Mouse (Mus musculus) olfactory bulb, adult 2 months (tissue): Measurements from ENCODE around the gene Schip1.

Experiments
- CTCF ChIP-seq: fragments of 200-500 bp; IDR thresholded peaks from 2 replicates; pipeline ENCODE4 v1.5.1; 2012; ENCODE audit warnings: low read depth, mild to moderate bottlenecking, low read length, moderate library complexity; ENCODE audit not compliant: insufficient read depth
- POLR2A ChIP-seq: fragments of 200-500 bp; IDR thresholded peaks from 2 replicates; pipeline ENCODE4 v1.6.1; 2012; ENCODE audit warnings: mild to moderate bottlenecking, low read depth, low read length, moderate library complexity; ENCODE audit not compliant: insufficient read depth

DNA sequence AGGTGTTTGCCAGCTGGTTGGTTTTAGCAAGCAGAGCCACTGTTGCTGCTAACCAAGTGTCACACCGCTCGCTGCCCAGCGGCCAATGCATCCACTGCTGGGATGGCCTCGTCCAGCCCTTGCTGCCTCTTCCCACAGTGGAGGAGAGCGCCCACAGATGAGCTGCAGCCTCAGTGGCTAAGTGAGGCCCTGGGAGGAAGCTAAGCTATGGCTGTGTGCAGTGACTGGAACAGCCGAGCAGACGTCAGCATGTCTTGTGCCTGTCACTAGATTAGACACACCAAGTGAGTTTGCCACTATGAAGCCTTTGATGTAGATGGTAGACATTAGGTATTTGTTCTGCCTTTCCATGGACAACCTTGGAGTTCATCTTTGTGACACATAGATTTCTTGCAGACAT, 480.2 kb downstream of the Schip1 start:
- TF ChIP-seq POLR2A (no peak), CTCF (no peak)
